Mouse (Mus musculus): ENCODE data around the gene Tgfbr2.

GRCm38 (mm10) chr9:116221565-116221964 lies 46.4 kb upstream of the Tgfbr2 start:
- TF ChIP-seq MXI1 (IDR thresholded peaks at IDR 0.05; ENCODE audit: low read depth, low read length) (no peak), USF1 (IDR thresholded peaks at IDR 0.05; ENCODE audit: low read depth, low read length) (no peak), CTCF (conservative IDR thresholded peaks at IDR 0.05 in 1 of 2, IDR thresholded peaks at IDR 0.05 in 1 of 2; ENCODE audit: low read depth in 2 of 2, low read length in 2 of 2) (no peak), ZC3H11A (IDR thresholded peaks at IDR 0.05; ENCODE audit: low read depth, low read length) (no peak), RCOR1 (conservative IDR thresholded peaks at IDR 0.05; ENCODE audit: low read depth, low read length) (no peak), GABPA (IDR thresholded peaks at IDR 0.05; ENCODE audit: insufficient replicate concordance, low read depth, low read length) (no peak), UBTF (IDR thresholded peaks at IDR 0.05; ENCODE audit: low read depth, low read length) (no peak), TBP (conservative IDR thresholded peaks at IDR 0.05; ENCODE audit: low read depth, low read length) (no peak)

All from CH12.LX (cell line).